In genomic region chr2:158142981-158143380, GRCm38 (mm10) we compare ENCODE assay signal across 15 mouse cellular contexts. TPM values are rescaled to one million over a fixed set of nuclear protein-coding genes. Genes with fewer than 3 reads are reported as not detected.
DNase-seq lines count a peak whose midpoint lies in the region; ATAC-seq and TF ChIP-seq lines count a peak whose summit lies in the region.
"Had no signal": no experiment of that assay in that cellular context is flagged by ENCODE, and none has a peak within 500 bp of the region (broad histone marks: within the 10 kb centered on the region; RNA-seq: fewer than 3 reads in every experiment).

No protein-coding gene starts in this region.

- no peak for ATAC-seq in heart, embryonic 13.5 days (ENCODE audit: extremely low read depth, insufficient number of reproducible peaks, low FRiP score, low TSS enrichment)
- ATAC-seq in midbrain, embryonic 15.5 days (replicated peaks) = no peak
- no peak for ATAC-seq in intestine, postnatal 0 days
- no peak for ATAC-seq in stomach, embryonic 15.5 days (ENCODE audit: insufficient read depth, low FRiP score, low read depth)
- ATAC-seq: CD4-positive, CD25-positive, alpha-beta regulatory T cell, adult 4 months; forebrain, postnatal 0 days had no signal

- H3K27ac ChIP-seq in heart, embryonic 13.5 days (replicated peaks) = peak overlapping the region; percentile 99
- peak overlapping the region; percentile 38; the same call in 1 of the 2 replicates for H3K27ac ChIP-seq in midbrain, embryonic 10.5 days (replicated peaks)
- H3K27ac ChIP-seq in midbrain, embryonic 15.5 days = no peak overlapping the region
- no peak overlapping the region for H3K27ac ChIP-seq in intestine, postnatal 0 days (ENCODE audit: low read depth, low read length)
- H3K27ac ChIP-seq in stomach, embryonic 15.5 days = peak overlapping the region; percentile 72; the same call in 1 of the 2 replicates
- H3K27ac ChIP-seq: left cerebral cortex, adult 2 months had no signal

- peak overlapping the region; percentile 95 for H3K9ac ChIP-seq in heart, embryonic 13.5 days
- H3K9ac ChIP-seq in midbrain, embryonic 15.5 days = no peak overlapping the region
- no peak overlapping the region for H3K9ac ChIP-seq in intestine, postnatal 0 days (ENCODE audit: low read depth, low read length)
- H3K9ac ChIP-seq in stomach, embryonic 15.5 days = no peak overlapping the region
- H3K9ac ChIP-seq: forebrain, postnatal 0 days had no signal

- no peaks in the 10 kb centered on the region for H3K27me3 ChIP-seq in heart, embryonic 13.5 days (replicated peaks)
- H3K27me3 ChIP-seq in midbrain, embryonic 10.5 days (ENCODE audit: low read depth, poor library complexity, severe bottlenecking) = peaks cover 32% of the 10 kb centered on the region
- peaks cover 5% of the 10 kb centered on the region; the same call in 1 of the 2 replicates for H3K27me3 ChIP-seq in midbrain, embryonic 15.5 days (replicated peaks)
- no peaks in the 10 kb centered on the region for H3K27me3 ChIP-seq in intestine, postnatal 0 days (replicated peaks; ENCODE audit: control insufficient read depth, insufficient read depth, low read length)
- H3K27me3 ChIP-seq in stomach, embryonic 15.5 days (replicated peaks) = no peaks in the 10 kb centered on the region

- no peak for TF ChIP-seq CTCF in intestine, postnatal 0 days (IDR thresholded peaks at IDR 0.05; ENCODE audit: low read depth)

- H3K36me3 ChIP-seq in heart, embryonic 13.5 days = peaks cover 43% of the 10 kb centered on the region
- H3K36me3 ChIP-seq in midbrain, embryonic 10.5 days = no peaks in the 10 kb centered on the region
- no peaks in the 10 kb centered on the region for H3K36me3 ChIP-seq in midbrain, embryonic 15.5 days (replicated peaks)
- H3K36me3 ChIP-seq in intestine, postnatal 0 days (ENCODE audit: control insufficient read depth, insufficient read depth) = peaks cover 42% of the 10 kb centered on the region; the same call in 1 of the 2 replicates
- no peaks in the 10 kb centered on the region for H3K36me3 ChIP-seq in stomach, embryonic 15.5 days

- H3K9me3 ChIP-seq in heart, embryonic 13.5 days = no peaks in the 10 kb centered on the region
- no peaks in the 10 kb centered on the region for H3K9me3 ChIP-seq in midbrain, embryonic 10.5 days (replicated peaks)
- no peaks in the 10 kb centered on the region for H3K9me3 ChIP-seq in midbrain, embryonic 15.5 days
- no peaks in the 10 kb centered on the region for H3K9me3 ChIP-seq in intestine, postnatal 0 days (ENCODE audit: control insufficient read depth)
- no peaks in the 10 kb centered on the region for H3K9me3 ChIP-seq in stomach, embryonic 15.5 days

- DNase-seq in heart, adult 18-20 months = no peak
- no peak for DNase-seq in midbrain, embryonic 10.5 days (ENCODE audit: low spot score)
- DNase-seq in left cerebral cortex, postnatal 36 days (ENCODE audit: low spot score in 2 of 2) = no peak
- no peak for DNase-seq in gastrocnemius, postnatal 4 days (ENCODE audit: low spot score in 2 of 2)
- DNase-seq: adrenal gland, adult 8-10 months; embryo, embryonic 11 days; forebrain, postnatal 0 days; kidney, adult 9 months; retina, postnatal 1 day had no signal

- H3K4me3 ChIP-seq in heart, embryonic 13.5 days = peak overlapping the region; percentile 74
- H3K4me3 ChIP-seq in midbrain, embryonic 10.5 days = no peak overlapping the region
- H3K4me3 ChIP-seq in midbrain, embryonic 15.5 days = no peak overlapping the region
- no peak overlapping the region for H3K4me3 ChIP-seq in intestine, postnatal 0 days (ENCODE audit: low read depth, low read length)
- no peak overlapping the region for H3K4me3 ChIP-seq in stomach, embryonic 15.5 days (replicated peaks)
- H3K4me3 ChIP-seq: left cerebral cortex, adult 2 months had no signal

- WGBS in heart, embryonic 13.5 days = 72% methylated on average over 18 of the region's 18 CpGs
- 81% methylated on average over 18 of the region's 18 CpGs for WGBS in midbrain, embryonic 10.5 days
- WGBS in midbrain, embryonic 15.5 days = 79% methylated on average over 18 of the region's 18 CpGs
- 82% methylated on average over 18 of the region's 18 CpGs for WGBS in intestine, postnatal 0 days
- 80% methylated on average over 18 of the region's 18 CpGs for WGBS in stomach, embryonic 15.5 days

- intact Hi-C loops in left cerebral cortex, postnatal 36 days (cut with DNase I) = no loop called here

- peak overlapping the region; percentile 77 for H3K4me2 ChIP-seq in heart, embryonic 13.5 days
- no peak overlapping the region for H3K4me2 ChIP-seq in midbrain, embryonic 15.5 days
- peak overlapping the region; percentile 80; the same call in 1 of the 2 replicates for H3K4me2 ChIP-seq in intestine, postnatal 0 days (replicated peaks; ENCODE audit: low read depth)
- H3K4me2 ChIP-seq in stomach, embryonic 15.5 days = peak overlapping the region; percentile 36

- peaks cover 84% of the 10 kb centered on the region for H3K4me1 ChIP-seq in heart, embryonic 13.5 days
- peaks cover 50% of the 10 kb centered on the region for H3K4me1 ChIP-seq in midbrain, embryonic 10.5 days
- H3K4me1 ChIP-seq in midbrain, embryonic 15.5 days = peaks cover 9% of the 10 kb centered on the region; the same call in 1 of the 2 replicates
- H3K4me1 ChIP-seq in intestine, postnatal 0 days (replicated peaks; ENCODE audit: control insufficient read depth, insufficient read depth, low read length) = peaks cover 17% of the 10 kb centered on the region
- H3K4me1 ChIP-seq in stomach, embryonic 15.5 days = peaks cover 49% of the 10 kb centered on the region

RNA-seq across cellular contexts. Expression of gene Tgm2, which starts 3.3 kb away (rescaled TPM):
- polyA plus RNA-seq in heart, embryonic 13.5 days (2015; fragmentation: Nextera tagmentation; extraction: Ambion mirVana) = 218 and 237 TPM in 2 replicates
- 100 to 1,000 TPM; 247 to 266 TPM for total RNA-seq in heart, adult 18-20 months (2021)
- 9.0 and 10.0 TPM in 2 replicates for polyA plus RNA-seq in midbrain, embryonic 10.5 days (2016; fragmentation: Nextera tagmentation; extraction: Ambion mirVana)
- 10.1 and 12.4 TPM in 2 replicates for polyA plus RNA-seq in midbrain, embryonic 15.5 days (2015; fragmentation: Nextera tagmentation; extraction: Ambion mirVana)
- polyA plus RNA-seq in intestine, postnatal 0 days (2015; fragmentation: Nextera tagmentation; extraction: Ambion mirVana) = 40.0 and 40.4 TPM in 2 replicates
- polyA plus RNA-seq in stomach, embryonic 15.5 days (2015; fragmentation: Nextera tagmentation; extraction: Ambion mirVana) = 91.7 and 93.1 TPM in 2 replicates
- 10 to 100 TPM; 11.2 to 11.5 TPM for total RNA-seq in left cerebral cortex, postnatal 36 days (2021)
- total RNA-seq in gastrocnemius, postnatal 4 days (2021) = 100 to 1,000 TPM in 1 of 2 experiments, 10 to 100 TPM in 1; 81.0 to 130 TPM

Comparison
In these comparisons a context has a peak if more than half of its experiments do, and no peak if none do; other contexts are left out.
1. H3K27ac ChIP-seq: peak in heart, embryonic 13.5 days (single experiment), midbrain, embryonic 10.5 days (single experiment) and stomach, embryonic 15.5 days (single experiment); none in midbrain, embryonic 15.5 days (single experiment) and intestine, postnatal 0 days (single experiment).